Mouse (Mus musculus): ENCODE measurements around the gene Bcl7c. TPM values are rescaled to one million over a fixed set of nuclear protein-coding genes. Genes with fewer than 3 reads are reported as not detected.

The Bcl7c gene
- total RNA-seq, 2 experiments from 2014 or later: 8.6 to 30.2 TPM

Other genes with a start within 250 kb of the Bcl7c start
- 113 and 114 TPM in 2 replicates for gene Prr14, start 249.3 kb downstream of the Bcl7c start, total RNA-seq (2015)
- 37.0 and 46.2 TPM in 2 replicates for gene Prr14, start 249.3 kb downstream of the Bcl7c start, total RNA-seq (2017)
- gene Fbrs, start 229.7 kb downstream of the Bcl7c start, total RNA-seq (2015): 115 and 138 TPM in 2 replicates
- gene Fbrs, start 229.7 kb downstream of the Bcl7c start, total RNA-seq (2017): 28.1 and 38.1 TPM in 2 replicates
- gene Srcap, start 196.9 kb downstream of the Bcl7c start, total RNA-seq (2015): 53.0 and 57.0 TPM in 2 replicates
- gene Srcap, start 196.9 kb downstream of the Bcl7c start, total RNA-seq (2017): 15.8 and 21.1 TPM in 2 replicates
- 14.8 and 16.7 TPM in 2 replicates for gene Gm42715, start 189.3 kb downstream of the Bcl7c start, total RNA-seq (2015)
- 5.4 and 8.3 TPM in 2 replicates for gene Gm42715, start 189.3 kb downstream of the Bcl7c start, total RNA-seq (2017)
- gene Tmem265, start 147.5 kb downstream of the Bcl7c start, total RNA-seq (2015): not detected in 2 replicates
- 2.5 TPM in 1 of 2 replicates, not detected in the other for gene Tmem265, start 147.5 kb downstream of the Bcl7c start, total RNA-seq (2017)
- 31.6 and 39.4 TPM in 2 replicates for gene Phkg2, start 135.6 kb downstream of the Bcl7c start, total RNA-seq (2015)
- 25.7 and 30.5 TPM in 2 replicates for gene Phkg2, start 135.6 kb downstream of the Bcl7c start, total RNA-seq (2017)
- gene Ccdc189, start 120.3 kb downstream of the Bcl7c start, total RNA-seq (2015): 2.6 and 6.3 TPM in 2 replicates
- gene Ccdc189, start 120.3 kb downstream of the Bcl7c start, total RNA-seq (2017): 2.5 and 11.0 TPM in 2 replicates
- 14.1 and 18.8 TPM in 2 replicates for gene Rnf40, start 120.2 kb downstream of the Bcl7c start, total RNA-seq (2015)
- gene Rnf40, start 120.2 kb downstream of the Bcl7c start, total RNA-seq (2017): 35.1 and 48.0 TPM in 2 replicates
- gene Zfp629, start 93.1 kb downstream of the Bcl7c start, total RNA-seq (2015): 3.5 TPM in 2 replicates
- gene Zfp629, start 93.1 kb downstream of the Bcl7c start, total RNA-seq (2017): 4.2 and 5.8 TPM in 2 replicates
- 0.16 TPM in 1 of 2 replicates, not detected in the other for gene Ctf1, start 3.8 kb upstream of the Bcl7c start, total RNA-seq (2015)
- 0.29 TPM in 1 of 2 replicates, not detected in the other for gene Ctf1, start 3.8 kb upstream of the Bcl7c start, total RNA-seq (2017)
- gene Ctf2, start 23.2 kb upstream of the Bcl7c start, total RNA-seq (2015): not detected in 2 replicates
- gene Ctf2, start 23.2 kb upstream of the Bcl7c start, total RNA-seq (2017): not detected in 2 replicates
- gene Fbxl19, start 35.6 kb upstream of the Bcl7c start, total RNA-seq (2015): 2.1 TPM in 2 replicates
- 5.8 and 6.2 TPM in 2 replicates for gene Fbxl19, start 35.6 kb upstream of the Bcl7c start, total RNA-seq (2017)
- 30.9 and 33.7 TPM in 2 replicates for gene Orai3, start 60.9 kb upstream of the Bcl7c start, total RNA-seq (2015)
- gene Orai3, start 60.9 kb upstream of the Bcl7c start, total RNA-seq (2017): 29.5 and 32.7 TPM in 2 replicates
- gene Setd1a, start 67.7 kb upstream of the Bcl7c start, total RNA-seq (2015): 35.2 and 43.3 TPM in 2 replicates
- 7.7 and 9.8 TPM in 2 replicates for gene Setd1a, start 67.7 kb upstream of the Bcl7c start, total RNA-seq (2017)
- gene Gm49388, start 76.7 kb upstream of the Bcl7c start, total RNA-seq (2015): not detected in 2 replicates
- not detected in 2 replicates for gene Gm49388, start 76.7 kb upstream of the Bcl7c start, total RNA-seq (2017)
- gene Hsd3b7, start 91.7 kb upstream of the Bcl7c start, total RNA-seq (2015): 27.0 and 30.9 TPM in 2 replicates
- 28.5 and 28.7 TPM in 2 replicates for gene Hsd3b7, start 91.7 kb upstream of the Bcl7c start, total RNA-seq (2017)
- gene Stx4a, start 115.4 kb upstream of the Bcl7c start, total RNA-seq (2015): 59.2 and 68.7 TPM in 2 replicates
- 37.7 and 45.0 TPM in 2 replicates for gene Stx4a, start 115.4 kb upstream of the Bcl7c start, total RNA-seq (2017)
- 0.04 TPM in 1 of 2 replicates, not detected in the other for gene Stx1b, start 115.6 kb upstream of the Bcl7c start, total RNA-seq (2015)
- not detected in 2 replicates for gene Stx1b, start 115.6 kb upstream of the Bcl7c start, total RNA-seq (2017)
- 16.4 and 22.5 TPM in 2 replicates for gene Zfp646, start 167.3 kb upstream of the Bcl7c start, total RNA-seq (2015)
- 32.2 and 36.8 TPM in 2 replicates for gene Zfp646, start 167.3 kb upstream of the Bcl7c start, total RNA-seq (2017)
- gene Zfp668, start 167.9 kb upstream of the Bcl7c start, total RNA-seq (2015): 2.9 and 5.7 TPM in 2 replicates
- gene Zfp668, start 167.9 kb upstream of the Bcl7c start, total RNA-seq (2017): 1.9 and 3.1 TPM in 2 replicates
- gene Prss53, start 182.0 kb upstream of the Bcl7c start, total RNA-seq (2015): 0.48 TPM in 1 of 2 replicates, not detected in the other
- not detected in 2 replicates for gene Prss53, start 182.0 kb upstream of the Bcl7c start, total RNA-seq (2017)
- gene Gm21974, start 186.5 kb upstream of the Bcl7c start, total RNA-seq (2015): not detected in 2 replicates
- not detected in 2 replicates for gene Gm21974, start 186.5 kb upstream of the Bcl7c start, total RNA-seq (2017)
- gene Vkorc1, start 186.7 kb upstream of the Bcl7c start, total RNA-seq (2015): 49.9 and 59.6 TPM in 2 replicates
- gene Vkorc1, start 186.7 kb upstream of the Bcl7c start, total RNA-seq (2017): 5.5 and 11.2 TPM in 2 replicates
- 45.1 and 47.9 TPM in 2 replicates for gene Bckdk, start 195.1 kb upstream of the Bcl7c start, total RNA-seq (2015)
- 31.2 and 35.5 TPM in 2 replicates for gene Bckdk, start 195.1 kb upstream of the Bcl7c start, total RNA-seq (2017)
- 20.1 and 24.6 TPM in 2 replicates for gene Kat8, start 203.6 kb upstream of the Bcl7c start, total RNA-seq (2015)
- gene Kat8, start 203.6 kb upstream of the Bcl7c start, total RNA-seq (2017): 22.7 and 23.6 TPM in 2 replicates
- gene Prss8, start 221.2 kb upstream of the Bcl7c start, total RNA-seq (2015): not detected in 2 replicates
- not detected in 2 replicates for gene Prss8, start 221.2 kb upstream of the Bcl7c start, total RNA-seq (2017)
- gene Prss36, start 237.8 kb upstream of the Bcl7c start, total RNA-seq (2015): 0.78 and 1.1 TPM in 2 replicates
- 1.7 TPM in 1 of 2 replicates, not detected in the other for gene Prss36, start 237.8 kb upstream of the Bcl7c start, total RNA-seq (2017)

Measured in megakaryocyte, adult 5-6 weeks (primary cell).